Mouse (Mus musculus) adrenal gland, postnatal 25 days (tissue): Measurements from ENCODE around the gene Dcp1a. TPM values are rescaled to one million over a fixed set of nuclear protein-coding genes. Genes with fewer than 3 reads are reported as not detected.
"Not testable (repeated sequence)": the region's sequence is repeated elsewhere in the genome, so short reads cannot be mapped to it uniquely, and the experiment has no call there.

Experiments used
- DNase-seq: peaks from one replicate; pipeline ENCODE4 v3.0.0; 2021; ENCODE audit warnings: mixed read lengths
- total RNA-seq: library from RNA; stranded (reverse); gene quantifications from 2 replicates; pipeline ENCODE4 v1.2.3, GENCODE M21; 2021

Dcp1a gene
- total RNA-seq, 1 experiment from 2014 or later = 30.3 TPM

DNA sequence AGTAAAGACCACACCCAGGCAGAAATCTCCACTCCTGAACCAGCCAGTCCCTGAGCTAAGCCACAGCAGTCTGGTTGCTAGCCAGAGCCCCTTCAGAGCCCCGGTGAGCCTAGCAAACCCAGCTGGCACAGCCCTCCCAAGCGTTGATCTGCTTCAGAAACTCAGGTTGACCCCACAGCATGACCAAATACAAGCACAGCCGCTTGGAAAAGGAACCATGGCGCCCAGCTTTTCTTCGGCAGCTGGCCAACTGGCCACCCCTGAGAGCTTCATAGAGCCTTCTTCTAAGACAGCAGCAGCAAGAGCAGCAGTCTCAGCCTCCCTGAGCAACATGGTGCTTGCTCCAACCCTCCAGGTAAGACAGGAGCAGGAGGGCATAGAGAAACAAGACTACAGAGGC, 40.0 kb downstream of the Dcp1a start:
- no peak for DNase-seq

DNA sequence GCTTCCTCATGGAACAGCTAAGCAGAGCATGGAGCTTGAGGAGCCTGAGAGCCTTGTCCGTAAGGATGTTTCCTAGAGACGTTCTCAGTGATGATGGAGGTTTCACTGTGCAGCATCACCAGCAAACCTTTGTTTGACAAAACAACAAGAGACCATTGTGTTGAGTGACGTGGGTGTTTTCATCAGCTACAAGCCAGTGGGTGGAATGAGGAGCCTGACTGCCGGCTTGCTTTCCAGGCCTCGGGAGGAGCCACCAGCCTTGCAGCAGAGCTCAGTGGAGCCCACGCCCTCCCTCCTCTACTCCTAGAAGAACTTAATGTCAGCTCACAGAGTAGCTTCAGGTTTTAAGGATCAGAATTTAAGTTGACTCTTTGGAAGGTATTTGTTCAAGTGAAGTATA, 44.0 kb downstream of the Dcp1a start:
- no peak for DNase-seq

DNA sequence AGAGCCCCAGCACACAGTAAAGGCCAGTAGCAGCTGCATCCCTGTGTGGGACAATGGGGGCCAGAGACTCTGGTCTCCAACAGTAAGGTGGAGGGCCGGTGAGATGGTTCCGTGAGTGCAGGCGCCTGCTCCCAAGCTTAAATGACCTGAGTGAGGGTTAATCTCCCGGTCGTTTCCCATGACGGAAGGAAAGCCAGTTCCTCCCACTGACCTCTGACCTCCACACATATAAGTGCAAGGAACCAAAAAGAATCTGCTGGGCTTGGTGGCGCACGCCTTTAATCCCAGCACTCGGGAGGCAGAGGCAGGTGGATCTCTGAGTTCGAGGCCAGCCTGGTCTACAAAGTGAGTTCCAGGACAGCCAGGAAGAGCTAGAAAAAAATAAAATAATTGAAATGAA, 49.1 kb downstream of the Dcp1a start:
- DNase-seq = no peak

DNA sequence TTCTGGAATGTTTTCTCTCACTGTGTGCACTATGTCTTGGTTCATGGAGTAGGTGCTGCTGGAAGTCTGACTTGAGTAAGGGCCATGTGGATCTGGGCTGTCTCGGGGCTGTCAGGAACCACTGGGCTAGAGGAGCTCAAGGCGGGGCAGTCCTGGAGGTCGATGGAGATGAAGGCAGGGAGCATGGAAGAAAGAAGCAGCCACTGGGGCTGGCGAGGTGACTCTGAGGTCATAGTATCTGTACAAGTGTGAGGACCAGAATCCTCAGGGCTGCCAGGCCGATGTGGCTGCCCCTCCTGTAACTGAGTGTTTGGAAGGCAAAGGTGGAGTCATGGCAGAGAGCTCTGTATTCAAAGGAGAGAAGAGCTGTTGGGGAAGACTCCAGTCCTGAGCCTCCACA, 49.6 kb downstream of the Dcp1a start:
- DNase-seq = no peak

DNA sequence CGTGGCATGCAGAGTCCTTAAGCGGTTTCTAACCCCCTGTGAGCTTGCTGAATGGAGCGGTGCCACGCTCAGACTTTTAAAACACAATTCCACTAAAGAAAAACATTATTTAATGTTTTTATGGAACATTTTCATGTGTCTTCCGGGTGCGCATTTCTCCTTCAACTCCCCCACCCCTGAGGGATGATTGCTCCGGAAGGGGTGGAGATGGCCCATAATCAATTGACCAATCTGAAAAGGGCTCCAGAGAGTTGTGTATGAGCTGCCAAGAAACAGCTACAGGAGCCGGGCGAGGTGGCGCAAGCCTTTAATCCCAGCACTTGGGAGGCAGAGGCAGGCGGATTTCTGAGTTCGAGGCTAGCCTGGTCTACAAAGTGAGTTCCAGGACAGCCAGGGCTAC, 50.1 kb downstream of the Dcp1a start:
- no peak for DNase-seq

DNA sequence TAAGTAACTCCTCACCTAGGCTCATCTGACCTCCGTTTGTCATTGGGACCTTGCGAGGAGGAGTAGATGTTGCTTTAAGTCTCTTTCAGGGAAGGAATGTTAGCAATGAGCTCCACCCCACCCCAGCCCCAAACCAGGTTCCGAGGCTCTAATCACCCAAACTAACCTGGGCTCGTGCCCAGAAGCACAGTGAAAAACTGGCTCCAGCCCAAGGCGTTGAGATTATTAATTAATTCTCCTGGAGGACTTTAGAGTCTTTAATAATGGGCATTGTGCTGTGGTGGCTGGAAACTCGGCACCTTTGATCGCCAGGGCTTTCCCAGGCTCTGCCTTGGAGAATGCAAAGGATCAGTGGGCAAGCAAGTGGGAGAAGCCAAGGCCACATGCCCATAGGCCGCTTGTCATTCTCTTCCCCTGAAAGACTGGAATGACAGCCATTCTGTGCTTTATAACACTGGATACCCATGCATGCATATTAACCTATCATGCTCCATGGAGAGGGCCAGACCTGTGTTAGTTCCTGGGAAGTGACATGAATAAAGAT, 51.5 kb downstream of the Dcp1a start:
- no peak for DNase-seq

DNA sequence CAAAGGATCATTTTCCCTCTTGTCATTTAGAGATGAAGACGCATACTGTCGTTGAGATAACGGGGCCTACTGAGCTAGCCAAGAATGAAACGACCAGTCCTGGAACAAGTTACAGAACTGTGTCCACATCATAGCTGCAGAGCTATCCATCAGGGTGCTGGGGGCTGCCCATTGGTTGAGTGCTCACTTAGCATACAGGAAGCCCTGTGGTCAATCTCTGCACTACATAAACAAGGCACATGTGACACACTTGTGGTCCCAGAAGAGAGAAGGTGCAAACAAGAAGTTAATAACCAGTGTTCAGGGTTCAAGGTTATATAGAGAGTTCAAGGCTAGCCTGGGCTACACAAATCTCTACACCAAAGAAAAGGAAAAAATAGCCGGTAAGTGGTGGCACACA, 52.1 kb downstream of the Dcp1a start:
- DNase-seq = no peak

DNA sequence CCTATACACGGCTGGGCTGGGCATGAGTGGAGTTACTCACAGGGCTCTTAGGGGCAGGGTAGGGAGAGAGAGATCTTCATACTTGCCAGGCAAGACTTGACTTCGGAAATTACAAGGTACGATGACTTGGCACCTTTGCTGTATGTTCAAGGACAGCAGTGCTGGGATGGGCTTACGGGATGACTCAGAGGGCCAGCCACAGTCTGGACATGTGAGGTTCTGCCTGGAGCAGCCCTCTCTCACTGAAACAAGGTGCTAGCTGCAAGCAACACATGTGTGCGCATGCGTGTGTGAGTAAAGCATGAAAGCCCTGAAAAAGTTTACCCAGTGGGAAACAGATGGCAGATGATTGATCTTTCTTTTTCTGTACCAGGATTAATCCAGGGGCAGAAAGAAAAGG, 52.6 kb downstream of the Dcp1a start:
- DNase-seq = peak; percentile 48

DNA sequence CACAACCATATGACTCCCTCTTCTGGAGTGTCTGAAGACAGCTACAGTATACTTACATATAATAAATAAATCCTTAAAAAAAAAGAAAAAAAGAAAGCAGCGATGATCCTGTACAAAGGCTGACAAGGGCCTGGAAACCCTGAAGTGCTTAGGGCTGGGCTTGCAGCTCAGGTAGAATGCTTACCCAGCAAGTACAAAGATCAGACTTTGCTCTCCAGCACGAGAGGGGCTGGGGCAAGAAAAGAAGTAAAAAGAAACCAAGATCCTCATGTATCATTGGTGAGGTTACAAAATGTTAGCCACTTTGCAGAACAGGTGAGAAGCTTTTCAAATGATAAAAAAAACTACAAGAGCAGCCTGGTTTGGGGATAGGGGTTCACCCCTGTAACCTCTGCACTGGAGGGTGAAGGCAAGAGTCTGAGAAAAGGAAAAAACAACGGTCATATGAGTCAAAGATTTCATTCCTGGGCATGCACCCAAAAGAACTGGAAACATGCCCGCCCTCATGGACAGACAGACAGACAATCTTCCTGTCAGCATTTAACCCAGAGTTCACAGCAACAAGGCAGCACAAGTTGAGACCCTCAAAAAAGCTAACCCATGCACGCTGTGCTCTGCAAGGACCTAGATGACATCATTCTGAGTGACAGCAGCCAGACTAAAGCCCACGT, 54.6 kb downstream of the Dcp1a start:
- peak; percentile 58 for DNase-seq

DNA sequence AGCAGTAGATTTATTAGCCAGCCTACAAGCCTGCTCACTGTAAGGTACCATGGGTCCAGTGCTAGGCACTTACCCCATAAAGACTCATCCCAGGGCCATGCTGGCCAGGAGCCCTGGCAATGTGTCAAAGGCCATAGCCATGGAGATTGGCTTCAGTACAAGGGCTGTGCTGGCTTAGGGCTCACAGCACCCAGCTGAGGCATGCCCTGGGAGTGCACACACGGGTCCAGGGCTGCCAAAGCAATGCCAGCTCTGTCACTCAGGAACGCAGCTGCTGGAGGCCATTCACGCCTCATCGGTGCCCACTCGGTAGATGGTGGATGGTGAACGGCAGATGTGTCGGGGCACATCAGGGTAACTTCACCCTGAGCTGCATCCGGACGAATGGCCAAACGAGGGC, 62.2 kb downstream of the Dcp1a start:
- DNase-seq = peak; percentile 90

DNA sequence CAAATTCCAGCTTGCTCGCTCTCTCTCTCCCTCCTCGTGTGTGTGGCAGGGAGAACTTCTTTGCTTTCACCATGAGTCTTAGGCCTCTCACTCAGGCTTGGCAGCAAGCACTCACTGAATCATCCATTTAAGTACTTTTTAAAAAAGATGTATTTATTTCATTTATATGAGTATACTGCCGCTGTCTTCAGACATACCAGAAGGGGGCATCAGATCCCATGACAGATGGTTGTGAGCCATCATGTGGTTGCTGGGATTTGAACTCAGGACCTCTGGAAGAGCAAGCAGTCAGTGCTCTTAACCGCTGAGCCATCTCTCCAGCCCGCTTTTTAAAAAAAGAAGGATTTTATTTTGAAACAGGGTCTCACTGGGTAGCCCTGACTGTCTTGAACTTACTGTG, 64.0 kb downstream of the Dcp1a start:
- DNase-seq = not testable (repeated sequence)

DNA sequence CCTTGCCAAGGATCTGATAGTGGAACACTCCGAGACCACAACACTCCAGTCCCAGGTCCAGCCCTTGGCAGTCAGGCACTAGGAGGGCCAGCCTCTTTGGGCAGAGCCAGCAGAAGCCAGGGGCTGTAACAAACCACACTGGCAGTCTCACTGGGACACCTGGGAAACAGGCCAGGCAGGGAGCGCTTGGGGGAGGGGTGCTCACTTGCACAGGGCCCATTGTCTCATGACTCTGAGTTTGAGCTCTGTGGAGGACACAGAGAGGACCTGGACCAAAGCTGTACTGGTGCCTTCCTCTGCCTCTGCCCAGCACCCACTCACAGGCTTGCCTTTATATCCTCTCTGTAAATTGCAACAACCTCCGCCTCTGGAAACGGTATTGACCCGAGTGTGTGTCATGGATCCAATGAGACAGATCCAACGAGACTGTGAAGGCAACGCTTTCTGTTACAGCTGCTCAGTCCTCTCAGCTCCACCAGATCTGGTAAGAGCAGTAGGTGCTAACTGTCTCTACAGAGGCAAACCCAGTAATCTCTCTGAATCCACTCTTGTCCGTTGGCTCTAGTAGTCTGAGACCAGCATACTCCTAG, 68.9 kb downstream of the Dcp1a start, which contains the start of gene Tkt:
Gene Tkt (plus strand): TSS at position 229 of the 590 bp plus-strand sequence.
- peak; percentile 75 for DNase-seq

DNA sequence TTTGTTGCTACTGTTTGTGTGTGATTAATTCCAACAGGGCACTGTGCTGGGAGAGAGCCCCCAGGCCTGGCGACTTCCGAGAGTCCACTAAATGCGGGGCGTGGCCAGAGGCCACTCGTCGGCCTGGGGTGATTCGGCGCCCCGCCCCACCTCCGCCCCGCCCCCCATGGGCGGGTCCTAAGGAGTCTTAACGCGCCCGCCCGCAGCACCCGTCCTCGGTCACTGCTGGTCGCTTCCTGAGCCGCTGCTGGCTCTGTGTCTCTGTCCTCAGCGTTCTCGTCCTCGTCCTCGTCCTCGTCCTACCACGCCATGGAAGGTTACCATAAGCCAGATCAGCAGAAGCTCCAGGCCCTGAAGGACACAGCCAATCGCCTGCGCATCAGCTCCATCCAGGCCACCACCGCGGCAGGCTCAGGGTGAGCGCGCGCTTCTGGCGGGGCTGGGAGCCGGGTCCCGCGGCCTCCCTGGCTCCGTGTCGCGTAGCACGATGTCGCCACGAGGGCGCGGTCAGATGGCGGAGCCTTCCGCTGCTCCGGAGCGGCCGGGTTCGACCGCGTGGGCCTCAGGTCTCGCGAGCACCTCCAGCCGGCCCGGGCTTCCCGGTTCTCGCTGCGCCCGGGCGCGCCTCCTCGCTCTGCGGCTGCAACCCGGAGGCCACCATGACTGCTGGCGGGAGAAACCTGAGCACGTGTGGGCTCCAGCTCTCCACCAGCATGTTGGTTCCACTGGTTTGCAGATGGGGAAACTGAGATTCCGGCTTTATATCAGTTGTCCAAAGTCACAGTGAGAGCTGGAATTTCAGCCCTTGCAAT, 69.8 kb downstream of the Dcp1a start:
- DNase-seq = peak; percentile 98

DNA sequence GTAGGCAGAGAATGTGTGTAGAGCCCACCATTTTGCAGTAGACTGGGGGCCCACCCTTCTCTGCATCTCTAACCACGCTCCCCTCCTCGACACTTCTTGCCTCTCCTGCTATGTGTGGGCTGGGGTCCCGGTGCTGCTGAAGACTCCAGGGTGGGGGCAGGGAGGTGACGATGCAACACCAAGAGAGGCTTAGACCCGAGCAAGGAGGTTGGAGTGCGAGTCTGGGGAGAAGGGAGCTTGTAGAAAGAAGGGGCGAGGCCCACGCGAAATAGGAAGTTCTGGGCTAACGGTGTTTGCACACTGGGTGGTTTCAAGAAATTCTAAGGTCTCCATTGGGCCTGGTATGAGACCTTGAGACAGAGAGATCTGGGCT, 70.4 kb downstream of the Dcp1a start:
- no peak for DNase-seq

DNA sequence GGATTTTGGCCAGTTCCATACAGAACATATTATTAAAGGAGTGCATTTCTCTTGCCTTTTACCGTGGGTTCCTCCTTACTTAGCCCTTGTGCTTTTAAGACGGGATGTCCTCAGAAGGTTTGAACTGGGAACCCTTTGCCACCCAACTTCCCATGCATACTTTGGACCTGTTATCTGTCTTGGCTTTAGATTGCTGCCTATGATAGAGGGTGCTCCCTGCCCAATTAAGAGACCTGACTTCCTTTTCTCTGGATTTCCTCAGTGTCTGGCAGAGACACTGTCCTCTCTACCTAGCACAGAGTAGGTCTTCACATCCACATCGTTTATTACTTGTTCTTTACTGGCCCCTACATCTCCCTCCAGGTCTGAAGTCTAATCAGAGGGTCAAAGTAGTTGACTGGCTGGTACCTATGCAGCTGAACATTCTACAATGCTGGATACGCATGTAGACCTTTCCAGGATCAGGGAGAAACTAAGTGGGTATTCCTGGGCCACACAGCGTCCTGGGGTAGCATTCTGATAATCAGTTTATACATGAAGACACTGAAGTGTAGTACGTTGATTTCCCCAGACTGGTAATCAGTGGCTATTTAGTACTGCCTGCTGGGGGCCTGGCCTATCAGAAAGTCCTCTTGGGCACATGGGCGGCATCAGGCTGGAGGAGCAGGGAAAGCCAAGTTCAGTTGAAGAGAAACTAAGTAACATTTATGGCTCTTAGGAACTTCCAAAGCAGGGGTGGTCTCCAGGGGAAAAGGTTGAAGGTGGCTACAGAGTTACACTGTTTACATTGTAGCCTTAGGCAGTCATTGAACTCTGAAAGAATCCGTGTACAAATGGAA, 71.1 kb downstream of the Dcp1a start:
- no peak for DNase-seq

DNA sequence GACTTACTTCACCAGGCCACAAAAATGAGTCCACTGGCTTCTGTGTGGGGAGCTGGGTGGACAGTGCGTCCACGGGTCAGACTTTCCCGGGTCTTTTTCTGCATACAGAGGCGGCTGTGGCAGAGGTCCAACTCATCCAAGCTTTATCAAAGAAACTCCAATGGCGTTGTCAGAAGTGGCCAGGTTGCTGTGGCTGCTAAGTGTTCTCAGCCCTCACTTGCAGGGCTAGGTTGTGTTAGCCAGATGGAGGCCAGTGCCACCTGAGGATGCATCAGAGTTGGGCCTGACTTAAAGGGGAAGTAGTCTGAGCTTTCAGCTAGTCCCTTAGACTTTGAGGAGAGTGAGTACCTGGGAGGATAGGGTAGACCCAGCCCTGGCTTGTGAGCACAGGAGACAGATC, 72.2 kb downstream of the Dcp1a start:
- peak; percentile 42 for DNase-seq

DNA sequence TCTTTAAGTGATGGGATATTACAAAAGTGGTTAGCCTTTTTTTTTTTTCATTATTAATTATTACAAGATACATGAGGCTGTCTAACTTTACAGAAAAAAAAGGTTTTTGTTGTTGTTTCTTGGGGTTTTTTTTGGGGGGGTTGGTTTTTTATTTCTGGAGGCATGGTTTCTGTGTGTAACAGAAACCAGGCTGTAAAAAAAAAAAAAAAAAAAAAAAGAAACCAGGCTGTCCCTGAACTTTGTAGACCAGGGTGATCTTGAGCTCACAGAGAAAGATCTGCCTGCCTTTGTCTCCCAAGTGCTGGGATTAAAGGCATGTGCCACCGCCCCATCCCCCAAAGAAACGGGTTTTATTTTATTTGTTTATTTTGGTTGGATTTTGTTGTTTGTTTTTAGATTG, 72.6 kb downstream of the Dcp1a start:
- no peak for DNase-seq

DNA sequence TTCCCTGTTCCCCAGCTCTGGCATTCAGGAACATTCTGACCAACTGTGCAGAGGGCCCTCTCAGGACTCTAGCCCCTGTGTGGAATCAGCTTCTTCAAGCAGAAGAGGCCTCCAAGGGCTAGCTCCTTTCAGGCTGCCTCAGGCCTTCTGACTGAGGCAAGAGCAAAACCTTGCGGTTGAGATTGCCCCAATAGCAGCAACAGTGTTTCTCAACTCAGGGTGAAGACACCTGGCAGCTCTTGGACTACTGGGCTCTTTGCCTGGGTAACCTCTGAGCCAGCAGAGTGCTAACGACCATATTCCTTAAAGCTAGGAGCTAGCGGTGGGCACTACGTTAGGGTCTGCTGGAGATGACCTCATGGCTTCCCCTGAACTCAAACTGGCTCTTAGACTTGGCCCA, 73.8 kb downstream of the Dcp1a start:
- DNase-seq = no peak

DNA sequence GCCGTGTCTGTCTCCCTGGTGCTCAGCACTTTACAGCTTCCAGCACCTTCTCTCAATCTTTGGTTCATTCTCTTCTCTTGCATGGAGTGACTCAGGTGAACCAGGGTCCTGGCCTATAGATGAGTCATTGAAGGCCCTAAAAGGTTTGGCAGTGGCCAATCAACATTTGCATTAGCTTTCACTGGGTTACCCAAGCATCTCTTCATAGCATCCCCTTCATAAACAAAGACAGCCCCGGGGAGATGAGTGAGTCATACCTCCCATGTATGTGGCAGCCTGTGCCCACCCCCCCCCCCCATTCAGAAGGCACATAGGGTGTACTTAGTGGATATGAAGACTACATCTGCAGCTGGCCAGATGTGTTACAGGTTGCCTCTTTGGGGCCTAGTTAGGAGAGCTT, 77.3 kb downstream of the Dcp1a start:
- DNase-seq = no peak

DNA sequence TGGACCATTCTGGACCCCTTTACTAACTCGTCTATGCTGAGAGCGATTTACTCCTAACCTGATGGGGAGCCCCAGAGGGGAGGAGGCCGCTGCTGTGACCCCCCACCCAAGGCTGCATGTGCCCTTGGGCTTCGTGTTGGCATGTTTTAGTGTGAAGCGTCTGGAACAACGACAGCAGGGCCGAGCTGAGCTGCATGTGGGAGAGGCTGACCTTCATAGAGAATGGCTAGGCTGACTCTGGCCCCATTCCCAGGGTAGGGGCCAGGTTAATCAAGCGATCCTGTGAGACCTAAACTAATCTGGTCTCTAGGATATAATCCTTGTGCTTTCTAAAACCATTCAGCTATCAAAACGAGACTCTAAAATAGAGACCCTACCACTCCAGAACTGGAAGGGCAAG, 78.4 kb downstream of the Dcp1a start:
- DNase-seq = no peak

DNA sequence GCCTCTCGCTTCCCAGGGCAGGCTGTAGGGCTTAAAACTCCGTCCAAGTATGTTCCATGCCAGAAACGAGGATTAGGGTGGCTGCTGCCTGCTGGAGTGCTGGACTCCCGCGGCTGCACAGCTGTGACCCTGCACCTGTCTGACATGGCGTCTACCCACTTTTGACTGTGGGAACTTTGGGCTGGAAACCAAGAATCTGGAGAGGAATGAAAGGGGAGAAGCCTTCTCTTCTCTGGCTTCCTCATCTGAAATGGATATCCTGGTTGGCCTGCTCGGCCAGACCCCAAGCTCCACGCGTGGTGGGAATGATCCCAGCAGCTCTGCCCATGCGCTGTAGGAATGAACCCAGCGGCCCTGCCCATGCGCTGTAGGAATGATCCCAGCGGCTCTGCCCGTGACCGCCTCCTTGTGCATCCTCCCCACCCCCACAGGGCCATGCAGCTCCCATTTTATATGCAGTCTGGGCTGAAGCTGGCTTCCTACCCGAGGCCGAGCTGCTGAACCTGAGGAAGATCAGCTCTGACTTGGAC, 80.1 kb downstream of the Dcp1a start:
- DNase-seq = no peak

DNA sequence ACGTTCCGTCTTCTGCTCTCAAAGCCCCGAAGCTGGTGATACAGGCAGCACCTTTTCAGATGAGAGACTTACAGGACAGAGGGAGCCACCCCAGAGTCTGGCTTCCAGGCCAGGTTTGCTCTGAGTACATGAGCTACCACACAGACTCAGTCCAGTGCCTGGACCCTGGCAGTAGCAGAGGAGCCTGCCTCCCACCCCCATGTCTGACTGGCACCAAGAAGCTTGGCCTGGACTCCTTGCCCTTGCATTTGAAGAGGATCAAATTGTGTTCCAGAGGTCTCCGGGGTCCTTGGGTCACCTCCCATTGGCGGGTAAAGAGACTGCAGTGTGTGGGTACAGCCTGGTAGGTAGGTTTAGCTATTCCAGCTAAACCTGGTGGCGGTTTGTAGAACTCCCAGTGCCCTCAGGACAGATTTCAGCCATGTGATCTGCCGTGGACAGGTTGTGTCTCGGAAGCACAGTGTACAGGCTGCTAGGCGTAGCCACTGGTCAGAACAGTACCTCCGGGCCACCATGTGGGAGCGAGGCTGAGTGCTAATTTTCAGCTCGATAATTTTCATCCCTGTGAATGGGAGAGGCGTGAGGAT, 81.6 kb downstream of the Dcp1a start:
- no peak for DNase-seq
